Mouse (Mus musculus) heart, embryonic 10.5 days (tissue): ENCODE results near the gene Socs3. TPM values are rescaled to one million over a fixed set of nuclear protein-coding genes. Genes with fewer than 3 reads are reported as not detected.

Source experiments
- DNase-seq: peaks from one replicate; pipeline ENCODE4 v3.0.0-alpha.2; 2017; ENCODE audit warnings: low spot score
- H3K27ac ChIP-seq: fragments of 300-500 bp; sonication (generic); 2 replicates; pipeline ENCODE4 v1.5.1; 2016; ENCODE audit warnings: mild to moderate bottlenecking
- H3K27me3 ChIP-seq: fragments of 300-500 bp; sonication (generic); 2 replicates; pipeline ENCODE4 v1.6.1; 2016; ENCODE audit warnings: mild to moderate bottlenecking; ENCODE audit not compliant: poor library complexity, insufficient read depth, severe bottlenecking
- H3K36me3 ChIP-seq: fragments of 300-500 bp; sonication (generic); 2 replicates; pipeline ENCODE4 v1.6.1; 2016; ENCODE audit warnings: mild to moderate bottlenecking, moderate library complexity
- H3K4me1 ChIP-seq: fragments of 300-500 bp; sonication (generic); 2 replicates; pipeline ENCODE4 v1.6.1; 2016; ENCODE audit warnings: mild to moderate bottlenecking
- H3K4me3 ChIP-seq: fragments of 300-500 bp; sonication (generic); 2 replicates; pipeline ENCODE4 v1.5.1; 2016; ENCODE audit warnings: mild to moderate bottlenecking, moderate library complexity
- H3K9me3 ChIP-seq: fragments of 300-500 bp; sonication (generic); 2 replicates; pipeline ENCODE4 v1.6.1; 2016; ENCODE audit warnings: mild to moderate bottlenecking, moderate library complexity
- WGBS: fragments of 180-500 bp; shearing (Covaris S2); methylation state at CpG from one replicate; pipeline ENCODE4 v1.1.7; 2016; 5-methylcytosine and 5-hydroxymethylcytosine counted together
- polyA plus RNA-seq: library from polyadenylated mRNA; unstranded; fragments of >200 nt; fragmentation: Nextera tagmentation; extraction: Ambion mirVana; gene quantifications from 2 replicates; pipeline ENCODE4 v1.2.1, GENCODE M21; 2016

The Socs3 gene
- polyA plus RNA-seq, 1 experiment from 2014 or later, result 10.6 TPM

DNA sequence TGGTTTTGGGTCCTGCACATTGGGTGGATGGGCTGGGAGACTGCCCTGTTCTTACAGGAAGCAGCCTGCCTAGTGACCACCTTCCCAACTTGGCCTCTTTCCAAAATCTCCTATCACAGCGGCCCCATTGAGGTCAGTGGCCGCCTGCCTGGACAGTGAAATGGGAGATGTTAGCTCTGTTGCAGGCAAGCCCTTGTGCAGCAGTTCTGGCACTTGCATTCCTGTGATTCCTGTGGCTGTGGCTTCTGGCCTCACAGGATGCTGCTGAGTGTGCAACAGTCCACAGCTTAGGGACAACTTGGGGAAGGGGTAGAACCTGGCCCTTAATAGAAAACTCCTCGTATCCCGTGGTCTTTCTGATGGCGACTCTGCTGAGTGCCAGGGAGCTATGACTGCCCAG is 33.9 kb upstream of the Socs3 start:
- Histone ChIP-seq H3K27me3 (no peaks in the 10 kb centered on the region), H3K36me3 (peaks cover 74% of the 10 kb centered on the region), H3K9me3 (no peaks in the 10 kb centered on the region), H3K4me1 (peaks cover 67% of the 10 kb centered on the region), H3K27ac (peak overlapping the region; percentile 60), H3K4me3 (no peak overlapping the region)
- DNase-seq, result no peak
- WGBS, result 47% methylated on average over 5 of the region's 5 CpGs

DNA sequence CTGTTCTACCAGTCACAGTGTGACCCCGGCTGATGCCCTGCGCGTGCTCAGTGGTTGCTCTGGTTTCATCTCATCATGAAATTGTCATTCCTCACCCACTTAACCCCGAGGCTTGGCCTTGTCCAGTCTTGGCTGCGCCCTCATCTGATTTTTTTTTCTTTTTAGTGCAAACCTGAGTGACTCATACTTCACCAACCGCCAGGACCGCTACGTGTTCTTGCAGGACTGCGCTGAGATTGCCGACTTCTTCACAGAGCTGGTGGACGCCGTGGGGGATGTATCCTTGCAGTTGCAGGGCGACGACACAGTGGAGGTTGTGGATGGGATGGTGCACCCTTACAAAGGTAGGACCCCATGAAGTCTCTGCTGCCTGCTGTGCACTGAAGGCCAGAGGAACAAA is 33.3 kb upstream of the Socs3 start:
- peaks cover 67% of the 10 kb centered on the region for H3K4me1 ChIP-seq
- DNase-seq, result no peak
- H3K27ac ChIP-seq, result 0 out of 2 replicates have a peak overlapping the region, but pooled peaks have one; percentile 60
- no peak overlapping the region for H3K4me3 ChIP-seq
- no peaks in the 10 kb centered on the region for H3K9me3 ChIP-seq
- peaks cover 77% of the 10 kb centered on the region for H3K36me3 ChIP-seq
- no peaks in the 10 kb centered on the region for H3K27me3 ChIP-seq
- 90% methylated on average over 14 of the region's 14 CpGs for WGBS

DNA sequence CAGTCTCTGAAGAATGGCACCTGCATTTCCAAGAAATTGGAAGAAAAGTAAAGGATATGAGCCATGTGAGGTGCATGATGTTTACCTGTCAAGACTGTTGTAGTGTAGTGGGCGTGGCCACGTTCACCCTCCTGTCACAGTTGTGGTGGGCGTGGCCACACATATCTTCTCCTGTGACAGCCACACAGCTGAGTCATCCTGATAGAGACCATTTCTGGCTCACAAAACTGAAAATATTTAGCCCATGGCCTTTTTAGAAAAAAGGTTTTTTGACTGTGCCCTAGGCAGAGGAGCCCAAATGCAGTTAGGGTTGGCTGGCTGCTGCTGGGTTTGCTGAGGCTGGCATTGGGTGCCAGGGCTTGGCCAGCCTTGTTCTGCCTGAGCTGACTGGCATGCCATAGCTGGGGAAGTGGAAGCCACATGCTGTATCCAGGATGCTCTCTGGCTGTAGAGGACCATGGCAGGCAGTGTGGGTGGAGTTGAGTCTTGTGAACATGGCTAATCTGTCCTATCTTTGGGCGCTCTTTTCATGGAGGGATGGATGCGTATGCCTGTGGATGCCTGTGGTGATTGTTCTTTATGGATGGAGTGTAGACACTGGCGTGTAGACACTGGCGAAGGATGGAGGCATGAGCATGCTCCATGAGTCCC is 30.8 kb upstream of the Socs3 start:
- H3K4me1 ChIP-seq, result peaks cover 66% of the 10 kb centered on the region
- peak overlapping the region; percentile 82; the same call in 1 of the 2 replicates for H3K27ac ChIP-seq

DNA sequence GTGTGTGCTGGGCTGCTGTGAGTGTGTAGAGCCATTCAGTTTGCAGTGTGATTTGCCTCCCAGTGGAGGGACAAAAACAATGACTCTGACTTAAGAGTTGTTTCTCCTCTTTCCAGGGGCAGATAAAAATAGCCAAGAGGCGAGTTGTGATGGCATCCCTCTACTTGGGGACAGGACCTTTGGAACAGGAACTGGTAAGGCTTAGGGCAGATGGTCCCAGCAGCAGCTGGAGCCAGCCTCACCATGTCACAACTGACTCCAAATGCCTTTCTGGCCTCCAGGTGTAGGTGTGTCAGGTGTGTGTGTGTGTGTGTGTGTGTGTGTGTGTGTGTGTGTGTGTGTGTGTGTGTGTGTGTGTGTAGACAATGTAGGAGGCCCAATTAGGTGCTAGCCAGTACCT is 30.2 kb upstream of the Socs3 start:
- Histone ChIP-seq H3K9me3 (no peaks in the 10 kb centered on the region), H3K27ac (peak overlapping the region; percentile 82), H3K27me3 (no peaks in the 10 kb centered on the region), H3K4me3 (peak overlapping the region; percentile 3; the same call in 1 of the 2 replicates), H3K36me3 (peaks cover 62% of the 10 kb centered on the region), H3K4me1 (peaks cover 72% of the 10 kb centered on the region)
- 11% methylated on average over 1 of the region's 1 CpGs for WGBS
- DNase-seq, result no peak

More for the DNA sequence above, 30.8 kb upstream of the Socs3 start:
- Histone ChIP-seq H3K36me3 (peaks cover 68% of the 10 kb centered on the region), H3K9me3 (no peaks in the 10 kb centered on the region), H3K27me3 (no peaks in the 10 kb centered on the region), H3K4me3 (no peak overlapping the region; the same call in 1 of the 2 replicates)
- WGBS, result 85% methylated on average over 7 of the region's 7 CpGs
- DNase-seq, result peak; percentile 88

- 73% methylated on average over 6 of the region's 6 CpGs for WGBS
- H3K4me1 ChIP-seq, result peaks cover 74% of the 10 kb centered on the region
- H3K27ac ChIP-seq, result peak overlapping the region; percentile 82
- no peak overlapping the region for H3K4me3 ChIP-seq
- DNase-seq, result no peak
- H3K9me3 ChIP-seq, result no peaks in the 10 kb centered on the region
- no peaks in the 10 kb centered on the region for H3K27me3 ChIP-seq
- H3K36me3 ChIP-seq, result peaks cover 55% of the 10 kb centered on the region
These were observed 29.6 kb upstream of the Socs3 start for GRCm38 (mm10) chr11:117999260-117999934.

DNA sequence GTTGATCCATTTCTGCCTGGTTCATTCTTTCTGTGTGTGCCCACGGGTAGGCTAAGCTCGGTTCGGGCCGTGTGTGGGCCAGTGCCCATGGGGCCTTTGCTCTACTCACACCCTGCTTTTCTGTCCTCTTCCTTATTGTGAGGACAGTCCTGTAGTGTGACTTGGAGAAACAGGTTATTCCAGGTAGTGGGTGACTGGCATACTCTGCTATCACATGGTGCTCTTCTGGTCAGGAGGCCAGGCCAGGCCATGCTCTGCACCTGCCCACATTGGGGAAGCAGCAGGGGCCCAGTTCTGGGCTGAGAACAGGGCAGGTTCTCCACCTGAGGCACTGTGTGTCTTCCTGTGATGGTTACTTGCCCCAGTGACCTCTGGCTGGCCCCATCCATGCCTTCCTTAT is 28.5 kb upstream of the Socs3 start:
- WGBS, result 97% methylated on average over 4 of the region's 4 CpGs
- Histone ChIP-seq H3K4me3 (no peak overlapping the region), H3K4me1 (peaks cover 74% of the 10 kb centered on the region), H3K9me3 (no peaks in the 10 kb centered on the region), H3K27me3 (no peaks in the 10 kb centered on the region), H3K27ac (peak overlapping the region; percentile 82; the same call in 1 of the 2 replicates), H3K36me3 (peaks cover 46% of the 10 kb centered on the region)
- DNase-seq, result no peak

DNA sequence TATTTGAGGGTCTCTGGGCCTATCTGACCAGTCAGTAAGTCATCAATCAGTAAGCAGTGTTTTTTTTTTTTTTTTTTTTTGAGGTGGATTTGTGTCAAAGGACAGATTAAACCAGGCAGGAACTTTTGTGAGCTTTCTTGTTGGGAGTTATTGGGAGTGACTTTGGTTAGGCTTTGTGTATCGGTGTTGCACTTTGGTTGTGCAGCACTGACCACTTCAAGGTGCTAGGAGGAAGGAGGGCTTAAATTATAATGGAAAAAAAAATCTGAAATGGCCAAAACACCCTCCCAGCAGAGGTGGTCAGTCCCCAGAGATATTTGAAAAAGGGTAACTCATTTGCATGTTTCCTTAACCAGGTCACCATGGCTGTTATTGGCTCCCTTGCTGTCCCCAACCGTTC is 27.2 kb upstream of the Socs3 start:
- WGBS, result 84% methylated on average over 2 of the region's 2 CpGs
- no peak overlapping the region for H3K4me3 ChIP-seq
- no peaks in the 10 kb centered on the region for H3K9me3 ChIP-seq
- no peak overlapping the region for H3K27ac ChIP-seq
- peaks cover 81% of the 10 kb centered on the region for H3K4me1 ChIP-seq
- no peaks in the 10 kb centered on the region for H3K27me3 ChIP-seq
- peaks cover 35% of the 10 kb centered on the region for H3K36me3 ChIP-seq
- no peak for DNase-seq

DNA sequence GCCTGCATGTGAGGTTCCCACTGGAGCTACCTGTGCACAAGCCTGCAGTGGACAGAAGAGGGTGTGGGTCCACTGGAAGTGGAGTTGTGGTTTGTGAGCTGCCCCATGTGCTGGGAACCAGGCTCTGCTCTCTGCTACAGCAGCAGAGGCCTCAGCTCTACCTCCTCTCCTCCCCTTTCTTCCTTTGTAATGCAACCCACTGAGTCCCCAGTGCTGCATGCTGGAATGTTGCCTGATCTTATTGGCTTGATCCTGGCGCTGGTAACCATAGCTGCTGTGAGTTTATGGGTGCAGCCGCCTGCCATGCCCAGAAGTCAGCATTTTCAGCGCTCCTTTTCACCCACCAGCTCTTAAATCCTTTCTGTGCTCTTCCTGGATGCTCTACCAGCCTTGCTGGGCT is 26.2 kb upstream of the Socs3 start:
- peak overlapping the region; percentile 38; the same call in 1 of the 2 replicates for H3K27ac ChIP-seq
- H3K4me3 ChIP-seq, result no peak overlapping the region
- WGBS, result 43% methylated on average over 3 of the region's 3 CpGs
- DNase-seq, result no peak
- peaks cover 88% of the 10 kb centered on the region for H3K4me1 ChIP-seq
- no peaks in the 10 kb centered on the region for H3K9me3 ChIP-seq
- H3K36me3 ChIP-seq, result peaks cover 24% of the 10 kb centered on the region
- no peaks in the 10 kb centered on the region for H3K27me3 ChIP-seq

DNA sequence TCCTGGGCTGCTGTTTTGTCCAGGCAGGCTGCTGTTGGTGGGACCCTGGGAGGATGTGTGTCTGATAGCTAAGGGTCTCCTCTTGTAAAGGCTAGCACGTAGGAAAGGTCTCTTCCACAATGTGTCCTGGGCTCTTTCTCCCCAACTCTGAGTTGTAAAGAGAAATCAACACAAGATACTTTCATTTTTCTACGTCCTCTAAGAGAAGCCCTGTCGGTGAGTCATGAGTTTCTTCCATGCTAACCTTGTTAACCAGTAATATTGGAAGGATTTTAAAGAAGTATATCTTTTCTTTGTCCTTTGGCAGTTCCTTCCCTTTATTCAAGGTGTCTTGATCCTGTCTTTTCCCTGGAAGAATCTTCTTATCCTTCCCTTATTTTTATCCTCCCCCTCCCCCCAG is 25.8 kb upstream of the Socs3 start:
- H3K4me3 ChIP-seq, result no peak overlapping the region
- H3K9me3 ChIP-seq, result no peaks in the 10 kb centered on the region
- 63% methylated on average over 3 of the region's 3 CpGs for WGBS
- H3K27me3 ChIP-seq, result no peaks in the 10 kb centered on the region
- H3K27ac ChIP-seq, result peak overlapping the region; percentile 38; the same call in 1 of the 2 replicates
- peaks cover 88% of the 10 kb centered on the region for H3K4me1 ChIP-seq
- H3K36me3 ChIP-seq, result peaks cover 20% of the 10 kb centered on the region
- DNase-seq, result no peak

DNA sequence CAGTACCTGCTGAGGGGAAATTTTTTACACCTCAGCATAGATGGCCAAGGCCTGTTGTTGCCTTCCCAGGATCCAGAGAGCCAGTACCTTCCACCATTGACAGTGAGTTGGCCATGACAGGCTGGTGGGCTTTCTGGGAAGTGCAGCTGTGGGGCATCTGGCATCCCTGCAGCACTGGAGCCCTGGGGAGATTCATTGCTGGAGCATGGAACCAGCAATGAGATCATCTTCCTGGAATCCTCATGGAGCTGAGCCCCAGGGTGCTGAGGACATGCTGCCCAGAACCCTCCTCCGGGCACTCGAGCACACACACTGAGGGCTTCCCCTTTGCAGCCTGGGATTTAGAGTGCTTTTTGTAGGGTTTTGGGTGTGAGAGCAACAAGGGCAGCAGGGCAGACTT is 25.4 kb upstream of the Socs3 start:
- no peaks in the 10 kb centered on the region for H3K9me3 ChIP-seq
- peak overlapping the region; percentile 38; the same call in 1 of the 2 replicates for H3K27ac ChIP-seq
- DNase-seq, result no peak
- no peaks in the 10 kb centered on the region for H3K27me3 ChIP-seq
- no peak overlapping the region for H3K4me3 ChIP-seq
- 40% methylated on average over 2 of the region's 2 CpGs for WGBS
- H3K4me1 ChIP-seq, result peaks cover 88% of the 10 kb centered on the region
- H3K36me3 ChIP-seq, result peaks cover 16% of the 10 kb centered on the region

DNA sequence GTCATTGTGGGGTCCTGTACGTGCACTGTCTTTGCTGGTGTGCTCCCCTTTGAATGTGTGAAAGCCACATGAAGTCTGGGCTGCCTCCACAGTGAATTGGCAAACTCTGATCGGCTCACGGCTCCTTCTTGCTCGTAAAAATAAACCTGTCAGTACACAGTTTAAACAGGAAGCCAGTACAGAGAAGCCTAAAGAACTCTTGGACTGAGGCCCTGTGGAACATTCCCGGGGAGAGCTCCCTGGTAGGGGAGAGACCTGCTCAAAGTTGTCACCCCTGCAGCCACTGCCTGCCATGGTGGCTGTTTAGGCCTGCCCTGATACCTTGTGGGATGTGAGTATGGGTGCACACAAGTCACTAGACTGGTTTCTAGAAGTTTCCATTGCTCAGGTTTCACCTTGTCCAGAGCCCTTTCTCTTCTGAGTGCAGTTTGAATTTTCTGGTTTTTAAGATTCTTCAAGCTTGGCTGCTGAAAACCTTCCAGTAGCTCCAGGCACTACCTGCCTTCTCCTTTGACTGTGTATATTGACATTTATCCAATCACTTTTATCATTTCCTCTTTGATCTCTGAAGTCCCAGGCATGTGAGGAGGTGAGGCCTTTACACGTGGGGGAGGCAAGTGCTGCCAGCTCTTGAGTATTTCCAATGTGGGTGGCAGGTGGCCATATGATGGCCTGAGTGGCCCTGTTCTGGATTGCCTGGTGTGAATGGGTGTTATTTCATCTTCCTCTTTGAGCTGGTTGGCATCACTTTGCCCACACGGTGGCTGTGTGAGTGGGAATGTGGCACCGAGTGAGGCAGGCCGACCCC is 24.6 kb upstream of the Socs3 start:
- no peak for DNase-seq
- H3K4me1 ChIP-seq, result peaks cover 88% of the 10 kb centered on the region
- peak overlapping the region; percentile 38 for H3K27ac ChIP-seq
- peaks cover 10% of the 10 kb centered on the region; the same call in 1 of the 2 replicates for H3K36me3 ChIP-seq
- H3K9me3 ChIP-seq, result no peaks in the 10 kb centered on the region
- H3K27me3 ChIP-seq, result no peaks in the 10 kb centered on the region
- 65% methylated on average over 9 of the region's 9 CpGs for WGBS
- no peak overlapping the region for H3K4me3 ChIP-seq

DNA sequence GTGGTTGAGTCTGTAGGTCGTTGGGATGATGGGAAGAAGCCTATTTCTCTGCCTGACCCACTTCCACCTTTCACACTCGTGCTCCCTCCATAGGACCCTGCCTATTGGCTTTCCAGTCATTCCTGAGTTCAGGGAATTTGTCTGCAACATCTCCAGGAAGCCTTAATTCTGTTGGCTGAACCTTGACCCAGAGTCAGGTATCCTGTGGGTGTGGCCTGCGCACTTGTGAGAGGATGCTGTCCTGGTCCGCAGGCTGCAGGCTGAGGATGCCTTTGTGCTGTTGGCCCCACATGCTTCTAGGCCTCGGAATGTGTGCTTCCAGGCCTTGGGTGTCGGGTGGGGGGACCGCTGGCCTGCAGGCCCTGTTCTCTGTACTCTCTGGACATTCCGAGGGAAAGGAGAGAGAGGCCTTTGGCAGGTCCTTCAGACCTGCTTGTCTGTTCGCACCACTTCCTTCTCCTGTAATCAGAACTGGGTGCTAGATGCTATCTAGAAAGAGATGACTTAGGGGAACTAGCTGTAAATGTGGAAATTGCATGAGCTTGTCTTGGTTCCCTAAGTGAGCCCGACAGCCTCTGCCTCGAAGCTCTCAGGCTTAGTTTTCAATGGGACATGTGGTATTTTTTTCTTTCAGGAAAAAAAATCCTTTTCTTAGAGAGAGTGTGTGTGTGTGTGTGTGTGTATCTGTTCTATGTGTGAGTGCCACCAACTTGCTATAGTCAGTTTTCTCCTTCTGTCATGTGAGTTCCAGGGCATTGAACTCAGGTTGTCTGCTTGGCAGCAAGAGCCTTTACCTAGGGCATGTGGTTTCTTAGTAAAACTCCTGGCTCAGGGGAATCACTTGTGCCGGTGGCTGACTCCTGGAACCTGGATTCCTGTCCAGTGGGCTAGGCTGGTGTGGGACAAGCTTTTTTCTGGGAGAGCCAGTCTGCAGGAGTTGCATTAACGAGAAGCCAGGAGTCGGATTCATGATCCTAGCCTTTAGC is 23.6 kb upstream of the Socs3 start:
- Histone ChIP-seq H3K9me3 (no peaks in the 10 kb centered on the region), H3K27me3 (no peaks in the 10 kb centered on the region), H3K4me1 (peaks cover 80% of the 10 kb centered on the region), H3K4me3 (no peak overlapping the region), H3K36me3 (peaks cover 7% of the 10 kb centered on the region; the same call in 1 of the 2 replicates), H3K27ac (peak overlapping the region; percentile 56)
- DNase-seq, result no peak
- 68% methylated on average over 14 of the region's 14 CpGs for WGBS
